Mouse (Mus musculus): ENCODE measurements around the gene Capn13. TPM values are rescaled to one million over a fixed set of nuclear protein-coding genes. Genes with fewer than 3 reads are reported as not detected.

The Capn13 gene
- total and polyA plus RNA-seq, 3 experiments, result not detected

- Histone ChIP-seq H3K27me3 (ENCODE audit: control insufficient read depth in 1 of 2, insufficient read depth in 2 of 2, low read length in 2 of 2) (no peaks in the 10 kb centered on the region), H3K9me3 (replicated peaks; ENCODE audit: insufficient read depth, low read length) (no peaks in the 10 kb centered on the region), H3K4me1 (ENCODE audit: control insufficient read depth in 1 of 2, insufficient read depth in 2 of 2, low read length in 2 of 2) (peaks cover 0 to 22% of the 10 kb centered on the region in 2 experiments; a peak in 2 of 4 replicates), H3K4me3 (ENCODE audit: control insufficient read depth in 1 of 2, insufficient read depth in 1 of 2, low read depth in 2 of 2, low read length in 2 of 2) (no peak overlapping the region), H3K79me2 (ENCODE audit: control insufficient read depth, insufficient read depth, low read length, poor library complexity) (no peaks in the 10 kb centered on the region), H3K9ac (ENCODE audit: control insufficient read depth, low read depth, low read length, poor library complexity, severe bottlenecking) (no peak overlapping the region), H3K27ac (ENCODE audit: control insufficient read depth, low read depth, low read length) (no peak overlapping the region), H3K36me3 (ENCODE audit: control insufficient read depth in 1 of 2, insufficient read depth in 2 of 2, low read length in 2 of 2) (peaks cover 0 to 3% of the 10 kb centered on the region in 2 experiments; a peak in 2 of 4 replicates)
- TF ChIP-seq RAD21 (IDR thresholded peaks at IDR 0.05; ENCODE audit: low read depth, low read length), result peak; percentile 83
- no peak for TF ChIP-seq JUND (IDR thresholded peaks at IDR 0.05; ENCODE audit: low read depth, low read length)
- TF ChIP-seq TCF12 (IDR thresholded peaks at IDR 0.05; ENCODE audit: low read depth, low read length), result no peak
- no peak for TF ChIP-seq MXI1 (IDR thresholded peaks at IDR 0.05; ENCODE audit: low read depth, low read length)
- no peak for TF ChIP-seq ETS1 (IDR thresholded peaks at IDR 0.05; ENCODE audit: low read depth, low read length)
- no peak for TF ChIP-seq POLR2AphosphoS5 (IDR thresholded peaks at IDR 0.05; ENCODE audit: borderline replicate concordance, low read depth, low read length)
- TF ChIP-seq SMC3 (IDR thresholded peaks at IDR 0.05; ENCODE audit: low read depth, low read length), result peak; percentile 82
- no peak for TF ChIP-seq ZMIZ1 (IDR thresholded peaks at IDR 0.05; ENCODE audit: low read depth, low read length)
- TF ChIP-seq ZC3H11A (IDR thresholded peaks at IDR 0.05; ENCODE audit: low read depth, low read length), result peak; percentile 53
- TF ChIP-seq RCOR1 (IDR thresholded peaks at IDR 0.05; ENCODE audit: low read depth, low read length), result no peak
- TF ChIP-seq SIN3A (IDR thresholded peaks at IDR 0.05; ENCODE audit: low read length), result no peak
- TF ChIP-seq BHLHE40 (IDR thresholded peaks at IDR 0.05; ENCODE audit: borderline replicate concordance, low read depth, low read length), result peak; percentile 17; the same call in 1 of the 2 replicates
- no peak for TF ChIP-seq MEF2A (IDR thresholded peaks at IDR 0.05; ENCODE audit: extremely low read depth, insufficient replicate concordance, low read depth, low read length, poor library complexity, severe bottlenecking)
- TF ChIP-seq GATA1 (IDR thresholded peaks at IDR 0.05; ENCODE audit: low read depth, low read length), result no peak
- TF ChIP-seq CTCF (IDR thresholded peaks at IDR 0.05 in 2 of 3, conservative IDR thresholded peaks at IDR 0.05 in 1 of 3; ENCODE audit: control insufficient read depth in 1 of 3, insufficient read depth in 1 of 3, low read depth in 2 of 3, low read length in 3 of 3, poor library complexity in 1 of 3, severe bottlenecking in 1 of 3), result peak; percentile 64 to 79 (median 65)
- no peak for TF ChIP-seq POLR2AphosphoS2 (IDR thresholded peaks at IDR 0.05; ENCODE audit: low read length)
- peak; percentile 78 for DNase-seq (ENCODE audit: low read depth, low spot score)
Observed at GRCm38 (mm10) chr17:73303217-73303616, 97.4 kb downstream of the Capn13 start.

- TF ChIP-seq ZKSCAN1 (IDR thresholded peaks at IDR 0.05; ENCODE audit: low read depth, low read length) (no peak), NELFE (IDR thresholded peaks at IDR 0.05; ENCODE audit: low read depth, low read length) (no peak), SMC3 (IDR thresholded peaks at IDR 0.05; ENCODE audit: low read depth, low read length) (peak; percentile 86), CHD2 (IDR thresholded peaks at IDR 0.05; ENCODE audit: low read length) (no peak), TBP (IDR thresholded peaks at IDR 0.05; ENCODE audit: low read depth, low read length) (no peak), KAT2A (conservative IDR thresholded peaks at IDR 0.05; ENCODE audit: low read depth, low read length) (no peak), ZC3H11A (IDR thresholded peaks at IDR 0.05; ENCODE audit: low read depth, low read length) (peak; percentile 57), RAD21 (IDR thresholded peaks at IDR 0.05; ENCODE audit: low read depth, low read length) (peak; percentile 95), GABPA (IDR thresholded peaks at IDR 0.05; ENCODE audit: low read depth, low read length) (no peak), MEF2A (IDR thresholded peaks at IDR 0.05; ENCODE audit: extremely low read depth, insufficient replicate concordance, low read depth, low read length, poor library complexity, severe bottlenecking) (no peak), CTCF (IDR thresholded peaks at IDR 0.05 in 2 of 3, conservative IDR thresholded peaks at IDR 0.05 in 1 of 3; ENCODE audit: control insufficient read depth in 1 of 3, insufficient read depth in 1 of 3, low read depth in 2 of 3, low read length in 3 of 3, poor library complexity in 1 of 3, severe bottlenecking in 1 of 3) (peak in 2 of 3 experiments; percentile 91 to 96; a peak in 5 of 6 replicates), RCOR1 (IDR thresholded peaks at IDR 0.05; ENCODE audit: low read depth, low read length) (0 out of 2 replicates have a peak, but pooled peaks have one; percentile 23), EP300 (IDR thresholded peaks at IDR 0.05; ENCODE audit: low read depth in 1 of 2, low read length in 2 of 2) (0 out of 4 replicates have a peak, but pooled peaks of 1 of the 2 experiments have one; percentile 9)
- Histone ChIP-seq H3K79me2 (ENCODE audit: control insufficient read depth, insufficient read depth, low read length, poor library complexity) (no peaks in the 10 kb centered on the region), H3K27ac (ENCODE audit: control insufficient read depth, low read depth, low read length) (peak overlapping the region; percentile 32), H3K9ac (ENCODE audit: control insufficient read depth, low read depth, low read length, poor library complexity, severe bottlenecking) (peak overlapping the region; percentile 24), H3K9me3 (replicated peaks; ENCODE audit: insufficient read depth, low read length) (no peaks in the 10 kb centered on the region), H3K27me3 (ENCODE audit: control insufficient read depth in 1 of 2, insufficient read depth in 2 of 2, low read length in 2 of 2) (no peaks in the 10 kb centered on the region), H3K4me1 (ENCODE audit: control insufficient read depth in 1 of 2, insufficient read depth in 2 of 2, low read length in 2 of 2) (peaks cover 0 to 22% of the 10 kb centered on the region in 2 experiments; a peak in 2 of 4 replicates), H3K36me3 (ENCODE audit: control insufficient read depth in 1 of 2, insufficient read depth in 2 of 2, low read length in 2 of 2) (peaks cover 0 to 3% of the 10 kb centered on the region in 2 experiments; a peak in 2 of 4 replicates), H3K4me3 (ENCODE audit: control insufficient read depth in 1 of 2, insufficient read depth in 1 of 2, low read depth in 2 of 2, low read length in 2 of 2) (peak overlapping the region; percentile 47 to 59)
- peak; percentile 91 for DNase-seq (ENCODE audit: low read depth, low spot score)
Observed at GRCm38 (mm10) chr17:73302104-73302503, 98.6 kb downstream of the Capn13 start.

Data from MEL (cell line).